Mouse (Mus musculus) cerebellum, postnatal 36 days (tissue): ENCODE data around the gene Kif1a.

Experiments
- DNase-seq, 2 experiments: peaks; one replicate each; pipeline ENCODE4 v3.0.0; 2021 to 2022; ENCODE audit warnings: mixed read lengths in 2 of 2

The Kif1a gene

DNA sequence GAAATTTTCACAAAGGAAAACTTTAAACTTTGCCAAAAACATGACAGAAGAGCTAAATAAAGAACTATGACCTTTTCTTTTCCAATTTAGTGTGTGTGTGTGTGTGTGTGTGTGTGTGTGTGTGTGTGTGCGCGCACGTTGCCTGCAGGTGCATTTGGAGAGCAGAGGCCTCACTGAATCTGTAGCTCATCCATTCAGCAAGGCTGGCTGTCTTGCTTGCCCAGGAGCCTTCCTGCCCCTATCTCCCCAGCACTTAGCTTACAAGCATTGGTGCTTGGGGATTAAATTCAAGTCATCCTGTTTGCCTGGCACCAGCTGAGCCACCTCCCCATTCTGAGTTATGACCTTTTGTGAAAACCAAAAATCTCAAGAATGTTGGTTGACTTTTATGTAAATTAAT, 9.2 kb downstream of the Kif1a start:
- no peak for DNase-seq

DNA sequence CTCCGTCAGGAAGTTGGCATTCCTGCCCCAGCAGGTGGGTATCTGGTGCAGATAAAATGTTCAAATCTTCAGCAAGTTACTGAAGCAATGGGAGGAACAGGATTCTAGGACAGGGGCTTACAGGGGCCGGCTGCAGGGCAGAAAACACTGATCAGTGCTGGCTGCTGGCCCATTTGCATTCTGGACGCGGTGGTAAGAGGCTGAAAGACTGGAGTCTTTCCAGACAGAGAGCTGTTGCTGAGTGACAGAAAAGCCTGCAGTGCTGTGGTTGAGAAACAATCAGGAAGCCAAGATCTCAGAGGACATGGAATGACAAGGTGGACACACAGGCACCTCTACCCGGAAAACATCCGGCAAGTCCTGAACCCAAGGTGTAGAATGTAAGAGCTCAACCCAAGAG, 16.6 kb downstream of the Kif1a start:
- DNase-seq: peak in 1 of 2 experiments; percentile 57

DNA sequence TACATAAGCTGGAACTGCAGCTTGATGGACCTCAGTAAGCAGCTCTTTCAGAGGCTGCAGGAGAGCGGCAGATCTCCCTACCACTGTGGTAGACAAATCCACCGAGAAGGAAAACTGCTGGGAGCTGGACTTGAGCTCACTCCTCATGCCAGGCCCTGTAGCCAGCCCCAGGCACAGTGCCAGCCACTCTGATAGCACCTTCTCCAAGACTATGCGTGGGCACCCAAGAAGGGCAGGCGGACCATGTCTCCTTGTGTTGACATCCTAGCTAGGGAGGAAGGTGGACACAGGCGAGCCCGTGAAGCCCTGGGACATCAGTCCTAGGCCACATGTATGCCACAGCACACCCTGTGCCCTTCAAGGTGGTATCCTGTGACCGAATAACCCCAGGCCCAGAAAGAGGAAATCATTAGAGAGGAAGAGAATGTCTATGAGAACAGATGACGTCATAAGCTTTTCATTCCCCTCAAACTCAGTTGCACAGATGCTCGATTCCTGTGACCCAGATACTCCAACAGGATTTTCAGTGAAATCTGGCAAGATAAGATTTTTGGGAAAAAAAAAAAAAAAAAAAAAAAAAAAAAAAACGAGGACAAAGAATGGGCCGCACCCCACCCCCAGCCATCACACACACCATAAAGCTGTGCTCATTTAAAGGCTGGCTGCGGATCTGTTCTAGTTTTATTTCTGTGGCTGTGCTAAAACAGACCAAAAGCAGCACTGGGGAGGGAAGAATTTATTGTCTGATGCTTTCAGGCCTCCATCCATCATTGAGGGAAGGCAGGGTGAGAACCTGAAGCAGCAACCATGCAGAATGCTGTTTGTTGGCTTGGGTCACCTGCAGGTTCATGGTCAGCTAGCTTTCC, 18.1 kb downstream of the Kif1a start:
- peak; percentile 77 to 78 for DNase-seq

DNA sequence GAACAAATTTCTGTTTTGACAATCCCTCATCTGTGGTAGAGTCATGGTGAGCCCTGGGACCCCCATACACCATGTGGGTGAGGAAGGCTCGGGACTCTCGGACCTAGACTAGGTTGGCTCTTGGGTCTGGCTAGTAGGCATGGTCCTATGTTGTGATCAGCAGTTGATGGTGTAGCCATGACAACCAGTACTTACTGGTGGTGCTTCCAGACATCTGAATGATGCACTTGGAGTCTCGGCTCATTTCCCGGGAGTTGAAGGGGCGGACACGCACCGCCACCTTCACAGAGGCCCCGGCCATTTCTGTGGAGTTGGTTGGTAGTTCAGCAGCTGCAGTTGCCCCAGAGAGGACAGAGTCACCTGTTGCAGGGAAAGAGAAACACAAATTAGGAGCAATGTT, 19.6 kb downstream of the Kif1a start:
- no peak for DNase-seq

DNA sequence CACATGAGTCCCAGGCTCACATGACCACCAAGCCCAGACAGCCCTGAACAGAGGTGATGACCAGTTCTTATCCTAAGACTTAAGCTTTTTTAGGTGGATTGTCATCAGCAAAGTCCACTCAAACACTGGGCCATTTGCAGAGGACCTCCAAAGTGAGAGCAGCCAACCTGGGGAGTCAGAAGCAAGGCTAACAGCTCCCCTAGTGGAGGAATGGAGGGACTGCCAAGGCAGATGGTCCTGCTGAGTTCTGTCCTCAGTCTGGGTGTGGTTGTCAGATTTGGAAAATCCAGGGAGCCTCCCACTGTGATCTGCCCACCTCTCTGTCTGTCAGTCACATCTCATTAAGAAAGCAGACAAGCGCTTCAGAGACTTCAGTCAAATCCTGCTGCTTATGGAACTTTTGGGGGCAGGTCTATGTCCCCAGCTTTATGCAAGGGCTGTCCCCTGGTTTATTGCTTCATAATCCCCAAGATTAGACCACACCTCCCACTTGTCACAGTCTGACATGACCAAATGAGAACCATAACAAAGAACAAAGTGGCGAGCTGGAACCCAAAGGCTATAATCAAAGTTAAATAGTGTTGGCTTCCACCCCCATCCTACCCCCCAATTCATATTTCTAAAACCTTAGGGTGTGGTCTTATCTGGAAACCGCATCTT, 20.7 kb downstream of the Kif1a start:
- peak; percentile 78 for DNase-seq

DNA sequence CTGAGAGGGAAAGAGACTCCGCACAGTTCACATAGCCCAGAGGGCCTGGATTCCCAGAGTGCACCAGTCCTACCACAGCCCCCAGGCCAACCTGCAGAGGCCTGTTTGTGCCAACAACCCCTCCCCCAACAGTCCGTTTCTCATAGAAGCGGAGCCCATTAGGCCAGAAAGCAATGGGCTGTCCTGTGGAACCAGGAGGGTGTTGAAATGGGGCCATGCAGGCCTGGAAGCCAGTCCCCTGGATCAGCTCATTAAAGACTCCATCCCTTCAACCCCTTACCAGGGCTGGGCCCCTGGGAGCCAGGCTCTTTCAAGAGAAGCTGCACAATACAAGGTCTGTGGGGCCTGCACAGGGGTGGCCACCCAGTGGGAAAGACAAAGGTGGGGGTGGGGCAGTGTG, 22.1 kb downstream of the Kif1a start:
- DNase-seq: no peak

DNA sequence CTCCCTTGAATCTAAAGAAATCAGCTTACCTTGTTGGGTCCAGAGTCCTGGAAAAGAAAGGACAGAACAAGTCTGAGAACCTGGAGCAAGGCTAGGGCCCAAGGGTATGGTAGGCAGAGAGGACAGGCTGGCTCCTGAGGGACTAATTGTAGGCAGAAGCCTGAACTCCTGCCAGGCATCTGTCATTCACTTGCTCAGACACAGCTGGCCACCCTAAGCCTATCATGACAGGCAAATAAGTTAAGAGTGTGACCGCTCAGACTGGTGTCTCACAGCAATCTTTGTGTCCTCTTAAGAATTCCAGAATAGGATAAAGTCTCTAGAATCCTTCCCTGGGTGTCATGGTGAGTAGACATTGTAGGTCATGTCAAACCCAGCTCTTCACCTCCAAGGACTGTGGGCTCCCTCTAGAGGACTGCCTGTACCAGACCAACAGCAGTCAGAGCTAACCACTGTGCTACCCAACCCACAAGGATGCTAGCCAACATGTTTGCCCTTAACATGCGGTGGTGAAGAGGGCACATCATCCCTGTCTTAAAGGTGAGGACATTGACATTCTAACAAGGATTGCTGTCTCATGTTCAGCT, 29.4 kb downstream of the Kif1a start:
- no peak for DNase-seq

DNA sequence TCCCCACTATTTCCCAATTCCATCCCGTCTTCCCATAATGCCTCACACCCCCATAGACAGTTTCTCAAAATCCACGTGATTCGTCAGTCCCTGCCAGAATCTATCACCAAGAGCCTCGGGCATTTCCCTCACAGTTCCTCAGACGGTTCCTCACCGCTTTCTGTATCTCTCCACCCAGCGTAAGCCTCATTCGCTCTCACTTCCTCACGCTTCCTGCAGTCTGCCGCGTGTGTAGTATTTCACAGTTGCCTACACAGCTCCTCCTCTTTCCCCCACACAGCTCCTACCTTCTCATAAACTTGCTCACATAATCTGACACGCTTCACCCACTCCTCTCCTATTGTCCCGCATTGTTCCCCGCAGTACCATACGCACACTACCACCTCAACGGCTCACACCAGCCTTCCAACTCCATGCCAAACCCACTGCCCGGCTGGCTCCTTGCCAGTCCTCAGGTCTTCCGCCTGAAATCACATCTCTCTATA, 30.2 kb downstream of the Kif1a start:
- no peak for DNase-seq

DNA sequence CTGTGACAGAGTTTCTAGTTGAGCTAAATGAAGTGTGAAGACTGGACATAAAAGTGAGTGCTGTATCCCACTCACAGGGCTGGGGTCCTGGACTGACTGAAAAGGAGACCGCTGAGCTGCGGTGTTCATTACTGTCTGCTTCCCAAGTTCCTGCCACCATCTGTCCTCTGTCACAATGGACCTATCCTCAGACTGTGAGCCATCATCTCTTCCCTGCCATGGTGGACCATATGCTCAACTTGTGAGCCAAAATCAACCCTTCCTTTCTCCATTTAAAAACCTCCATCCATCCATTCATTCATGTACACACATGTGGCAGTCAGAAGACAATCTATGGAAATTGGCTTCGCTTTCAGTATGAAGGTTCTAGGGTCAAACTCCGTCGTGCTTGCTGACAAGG, 30.9 kb downstream of the Kif1a start:
- peak; percentile 53 to 58 for DNase-seq

DNA sequence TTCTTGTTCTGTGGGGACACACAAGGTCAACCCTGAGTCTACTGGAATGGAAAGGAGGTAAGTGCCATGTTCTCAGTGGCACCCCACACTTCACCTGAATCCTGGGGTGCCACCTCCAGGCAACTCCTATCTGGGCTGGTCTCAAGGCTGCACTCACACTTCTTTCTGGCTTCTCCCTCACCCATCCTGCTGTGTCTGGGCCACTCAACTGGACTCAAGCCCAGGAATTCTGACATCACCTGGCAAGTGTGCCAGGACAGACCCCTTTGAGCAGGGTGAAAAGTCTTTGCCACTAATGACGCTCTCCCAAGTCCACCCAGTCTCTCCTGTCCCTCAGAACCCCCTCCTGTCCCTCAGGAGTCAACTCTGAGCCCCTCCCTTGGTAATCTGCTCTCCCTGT, 33.2 kb downstream of the Kif1a start:
- DNase-seq: peak; percentile 58 to 71

DNA sequence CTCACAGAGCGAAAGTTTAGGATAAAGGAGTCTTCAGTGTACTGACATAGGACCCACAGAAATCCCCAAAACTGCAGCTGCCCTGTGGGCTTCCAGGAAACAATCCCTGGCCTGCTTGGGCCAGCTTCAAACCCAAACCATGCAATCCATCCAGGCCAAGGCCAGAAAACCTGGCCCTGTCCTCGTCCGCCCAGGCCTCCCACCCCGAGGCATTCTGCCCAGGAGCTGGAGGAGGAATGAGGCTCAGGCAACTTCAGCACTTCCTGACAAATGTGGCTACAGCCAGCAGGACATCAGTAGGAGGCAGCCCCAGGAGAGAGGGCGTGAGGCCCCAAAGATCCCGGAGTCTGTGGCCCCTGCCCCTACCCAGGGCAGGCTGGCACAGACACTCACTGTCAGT, 36.1 kb downstream of the Kif1a start:
- DNase-seq: peak in 1 of 2 experiments; percentile 60

DNA sequence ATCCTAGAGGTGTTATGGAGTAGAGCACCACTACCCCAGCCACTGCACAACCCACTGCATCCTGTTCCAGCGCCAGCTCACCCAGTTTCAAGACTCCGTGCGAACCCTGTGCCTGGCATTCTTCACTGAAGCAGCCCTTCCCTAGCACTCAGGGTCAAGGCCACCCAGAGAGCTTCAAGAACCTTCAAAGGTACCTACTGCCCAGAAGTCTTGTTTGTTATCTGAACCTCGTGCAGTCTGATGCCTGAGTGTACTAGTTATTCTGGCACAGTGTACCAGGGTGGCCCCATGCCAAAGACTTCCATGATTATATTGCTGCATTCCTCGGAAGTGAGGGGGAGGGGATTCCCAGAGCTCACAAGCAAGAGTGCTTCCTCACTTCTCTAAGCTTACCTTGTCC, 38.1 kb downstream of the Kif1a start:
- peak; percentile 61 to 62 for DNase-seq

DNA sequence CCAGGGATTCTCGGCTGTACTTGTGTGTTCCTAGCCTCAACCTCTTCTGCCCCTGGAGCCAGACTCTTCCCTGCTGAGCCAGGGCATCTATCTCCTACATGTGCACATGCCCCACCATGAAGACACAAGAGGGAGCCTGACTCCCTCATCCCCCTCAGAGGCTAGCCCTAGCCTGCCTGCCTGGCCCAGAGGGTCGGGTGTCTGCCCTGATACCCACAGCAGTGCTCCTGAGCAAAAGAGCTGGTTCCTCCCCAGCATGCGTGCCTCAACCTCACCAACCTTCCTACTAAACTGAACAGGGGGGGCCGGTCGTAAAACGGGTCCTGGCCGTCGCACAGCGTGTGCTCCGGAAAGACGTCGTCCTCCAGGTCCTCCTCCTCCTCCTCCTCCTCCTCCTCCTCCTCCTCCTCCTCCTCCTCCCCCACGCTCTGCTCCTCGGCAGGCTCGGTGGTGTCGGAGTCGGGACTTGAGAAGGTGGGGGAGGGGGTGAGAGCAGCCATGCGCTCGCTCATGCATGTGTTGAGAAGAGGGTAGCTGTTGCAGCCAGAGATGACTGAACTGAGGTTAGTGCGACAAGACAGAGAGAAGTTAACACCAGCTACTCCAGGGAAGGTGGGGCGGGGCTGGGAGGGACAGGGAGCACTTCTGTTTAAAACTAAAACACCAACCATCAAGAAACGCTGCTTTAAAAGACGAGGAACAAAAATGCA, 50.5 kb downstream of the Kif1a start:
- no peak for DNase-seq

DNA sequence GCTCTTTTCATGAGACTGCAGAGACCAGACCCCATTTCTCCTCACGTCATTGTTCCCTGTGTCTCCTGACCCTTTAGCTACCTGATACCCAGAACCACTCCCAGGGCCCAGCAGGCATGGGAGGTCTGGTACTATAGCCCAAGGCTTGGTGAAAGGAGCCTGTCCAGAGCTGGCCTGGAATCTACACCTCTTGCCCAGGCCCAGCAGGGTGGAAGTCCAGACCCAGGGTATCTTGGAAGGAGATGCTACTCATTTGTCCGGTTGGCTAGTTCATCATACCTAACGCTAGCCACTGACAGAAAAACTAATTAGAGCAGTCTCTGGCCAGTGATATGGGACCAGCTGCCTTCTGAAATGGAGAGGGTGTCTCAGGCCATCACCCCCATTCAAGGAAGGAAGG, 51.7 kb downstream of the Kif1a start:
- DNase-seq: peak; percentile 63 to 70

DNA sequence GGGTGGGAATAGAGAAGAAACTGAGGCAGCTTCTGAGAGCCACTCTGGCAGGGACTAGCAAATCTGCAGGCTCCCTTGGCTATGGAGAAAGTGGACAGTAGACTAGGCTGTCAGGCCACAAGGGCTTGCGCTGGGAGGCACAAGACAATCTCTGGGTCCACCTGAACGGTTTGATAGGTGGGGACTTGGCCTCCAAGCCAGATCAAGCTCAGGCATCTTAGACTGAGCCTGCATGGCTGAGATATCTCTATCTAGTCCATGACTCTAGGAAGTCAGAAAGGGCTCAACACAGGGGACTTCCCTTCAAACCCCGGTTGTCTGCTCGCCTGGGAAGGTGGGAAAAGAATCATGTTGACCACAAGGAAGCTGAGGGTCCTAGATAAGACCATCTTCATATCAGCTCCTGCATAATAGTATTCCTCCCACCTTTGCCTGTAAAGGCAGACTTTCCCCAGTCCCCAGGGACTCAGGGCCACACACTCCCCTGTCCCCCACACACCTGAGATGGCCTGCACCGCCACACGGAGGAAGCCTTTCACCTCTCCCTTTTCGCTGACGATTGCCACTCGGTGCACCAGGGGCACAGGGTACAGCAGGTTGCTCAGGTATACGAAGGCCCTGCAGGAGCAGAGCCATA, 55.5 kb downstream of the Kif1a start:
- DNase-seq: no peak

DNA sequence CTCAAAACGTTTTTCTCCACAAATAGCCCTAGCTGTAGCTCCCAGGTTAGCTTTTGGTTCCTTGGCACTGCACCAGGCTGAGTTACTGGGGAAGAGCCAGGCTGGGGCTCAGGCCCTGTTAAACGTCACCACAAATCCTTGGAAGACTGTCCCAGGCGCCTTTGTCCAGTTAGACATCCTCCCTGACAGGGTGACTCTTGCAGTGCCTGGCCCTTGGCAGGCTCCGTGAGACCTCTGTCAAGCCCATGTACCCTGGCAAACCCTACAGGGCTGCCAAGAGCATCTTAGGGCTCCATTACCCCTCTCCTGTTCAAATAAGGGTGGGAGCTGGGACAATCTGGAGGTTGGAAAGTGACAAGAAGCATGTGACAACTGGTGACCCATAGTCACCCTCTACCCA, 65.8 kb downstream of the Kif1a start:
- no peak for DNase-seq

DNA sequence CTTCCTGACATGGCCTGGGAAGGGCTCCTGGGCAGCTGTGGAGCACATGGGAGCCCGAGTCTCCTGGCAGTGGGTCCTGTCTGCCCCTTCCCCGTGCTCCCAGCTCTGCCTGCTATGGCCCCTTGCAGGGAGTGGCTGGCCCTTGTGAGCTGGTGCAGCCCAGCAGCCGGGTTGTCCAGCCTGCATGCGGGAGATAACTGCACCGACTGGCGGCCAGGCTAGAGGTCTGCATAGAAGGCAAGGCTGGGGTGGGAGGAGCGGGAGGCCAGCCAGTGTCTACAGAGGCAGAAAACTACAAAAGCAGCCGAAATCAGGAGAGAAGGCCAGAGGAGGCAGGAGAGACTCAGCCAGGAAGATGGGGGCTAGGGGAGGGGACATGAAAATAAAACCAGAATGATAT, 67.8 kb downstream of the Kif1a start:
- DNase-seq: no peak

DNA sequence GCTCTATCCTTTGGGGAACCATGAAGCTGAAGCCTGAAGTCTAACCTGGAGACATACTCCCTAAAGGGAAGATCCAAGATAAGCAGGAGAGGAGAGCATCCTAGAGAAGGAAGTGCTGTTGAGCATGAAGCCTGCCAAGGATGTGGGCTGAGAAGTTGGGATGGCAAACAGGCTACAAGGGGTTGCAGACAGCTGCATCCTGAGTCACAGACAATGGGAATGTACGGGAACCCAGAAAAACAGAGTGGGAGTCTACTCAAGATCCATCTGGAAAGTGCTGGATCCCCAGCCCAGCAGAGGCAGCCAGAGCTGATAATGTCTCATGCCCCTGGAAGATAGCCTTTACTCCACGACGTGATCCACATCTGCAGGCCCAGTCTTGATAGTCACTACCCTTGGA, 70.6 kb downstream of the Kif1a start:
- no peak for DNase-seq

DNA sequence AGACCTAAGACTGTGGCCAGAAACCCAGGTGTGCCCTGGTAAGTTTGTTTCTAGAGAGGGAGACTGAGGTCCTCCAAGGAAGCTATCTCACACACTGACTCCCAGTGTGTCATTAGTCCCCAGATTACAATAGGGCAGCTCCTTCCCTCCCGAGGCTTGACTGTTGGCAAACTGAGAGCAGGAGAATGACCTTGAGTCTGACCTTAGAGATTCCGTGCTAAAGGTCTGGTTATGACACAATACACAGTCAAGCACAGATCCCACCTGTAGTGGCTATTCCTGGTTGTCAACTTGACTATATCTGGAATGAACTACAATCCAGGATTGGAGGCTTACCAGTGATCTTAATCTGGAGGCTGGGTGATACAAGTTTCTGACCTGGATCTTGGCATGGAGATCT, 71.7 kb downstream of the Kif1a start:
- DNase-seq: no peak

DNA sequence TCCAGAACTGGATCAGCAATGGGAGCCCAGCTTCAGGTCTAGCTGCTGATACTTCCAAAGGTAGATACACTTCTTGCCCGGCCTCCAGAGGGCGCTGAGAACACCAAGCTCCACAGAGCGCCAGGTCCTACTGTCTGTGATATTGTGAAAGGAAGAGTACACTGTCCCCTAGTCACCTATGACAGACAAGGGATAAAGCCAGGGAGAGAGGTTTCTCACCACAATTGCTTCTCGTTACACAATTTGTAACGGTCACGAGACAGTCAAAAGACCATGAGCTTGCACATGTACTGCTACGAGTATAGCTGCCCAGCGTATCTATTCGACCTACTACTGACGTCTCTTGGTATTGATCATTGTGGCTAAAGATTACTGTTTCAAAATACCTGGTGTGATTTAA, 72.4 kb downstream of the Kif1a start:
- no peak for DNase-seq

DNA sequence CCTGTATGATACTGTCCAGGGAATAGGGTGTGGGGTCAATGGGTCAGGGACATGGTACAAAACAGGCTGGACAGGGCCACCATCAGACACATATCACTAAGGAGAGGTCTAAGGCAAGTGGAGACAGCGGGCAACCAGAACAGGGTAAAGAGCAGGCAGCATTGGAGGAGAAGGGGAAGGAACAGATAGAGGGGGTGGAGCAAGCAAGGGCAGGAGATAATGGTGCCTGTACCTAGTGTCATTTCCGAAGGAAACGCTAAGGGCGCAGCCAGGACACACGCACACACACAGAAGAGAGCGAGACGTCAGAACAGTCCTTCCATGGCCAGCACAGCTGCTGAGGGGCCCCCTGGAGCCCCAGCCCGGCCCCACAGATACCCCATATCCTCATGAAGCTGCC, 75.2 kb downstream of the Kif1a start:
- no peak for DNase-seq

DNA sequence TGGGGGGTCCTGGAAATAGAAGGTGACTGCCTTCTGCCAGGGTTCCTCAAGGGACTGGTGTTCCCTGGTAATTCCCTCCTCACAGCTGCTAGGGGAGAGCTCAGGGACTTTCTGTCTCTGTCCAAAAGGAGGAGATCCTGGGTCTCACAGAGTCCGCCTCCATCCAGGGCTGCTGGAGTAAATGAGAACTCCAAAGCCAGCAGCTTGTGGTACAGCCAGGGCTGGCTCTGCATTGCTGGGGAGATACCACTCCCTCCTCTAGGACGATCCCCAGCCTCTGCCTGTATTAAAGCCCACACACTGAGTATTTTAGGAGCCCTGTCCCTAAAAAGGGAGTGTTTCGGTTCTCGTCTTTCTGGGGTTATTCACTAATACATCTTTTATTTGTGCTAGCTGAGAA, 81.1 kb downstream of the Kif1a start:
- DNase-seq: no peak

DNA sequence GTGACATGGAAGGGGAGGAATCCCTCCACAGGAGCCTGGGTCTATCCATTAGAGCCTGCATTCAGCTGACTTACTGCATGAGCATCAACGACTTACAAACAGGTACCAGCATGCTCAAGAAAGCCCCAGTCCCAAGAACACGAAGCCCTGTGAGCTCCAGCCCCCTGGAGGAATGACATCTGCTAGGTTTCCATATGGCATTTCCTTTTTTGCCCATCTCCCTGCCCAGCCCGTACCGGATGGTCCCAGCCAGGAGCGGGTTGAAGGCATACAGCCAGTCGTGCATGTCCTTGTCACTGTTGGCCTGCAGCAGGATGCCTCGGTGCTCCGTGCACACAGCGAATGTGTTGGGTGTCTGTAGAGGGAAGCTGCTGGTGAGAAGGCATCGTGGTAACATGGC, 83.0 kb downstream of the Kif1a start:
- DNase-seq: peak; percentile 64 to 65
